Comparison of ENCODE assay signal across 29 mouse cellular contexts in the genomic region with DNA sequence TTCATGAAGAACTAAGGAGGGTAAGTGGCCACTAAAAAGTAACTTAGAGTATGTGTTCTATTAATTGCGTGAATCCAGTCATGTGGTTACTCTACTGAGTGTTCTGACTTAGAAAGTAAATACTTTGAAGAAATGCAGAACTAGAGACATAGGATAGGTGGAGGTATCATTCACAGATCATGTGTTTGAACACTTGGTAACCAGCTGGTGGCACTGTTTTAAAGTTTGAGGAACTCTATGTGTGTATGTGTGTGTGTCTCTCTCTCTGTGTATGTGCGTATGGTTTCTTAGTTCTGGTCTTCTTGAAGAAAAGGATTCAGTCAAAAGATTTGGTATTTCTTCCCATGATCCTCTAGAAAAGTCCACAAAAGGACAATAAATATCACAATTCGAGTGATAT. TPM values are rescaled to one million over a fixed set of nuclear protein-coding genes. Genes with fewer than 3 reads are reported as not detected.
DNase-seq lines count a peak whose midpoint lies in the region; ATAC-seq and TF ChIP-seq lines count a peak whose summit lies in the region.
"Had no signal": no experiment of that assay in that cellular context is flagged by ENCODE, and none has a peak within 500 bp of the region (broad histone marks: within the 10 kb centered on the region; RNA-seq: fewer than 3 reads in every experiment).

No protein-coding gene starts in this region.

- no peak for ATAC-seq in intestine, postnatal 0 days
- ATAC-seq in intestine, embryonic 15.5 days = no peak
- ATAC-seq in Patski = no peak
- peak; percentile 65; the same call in 1 of the 2 replicates for ATAC-seq in megakaryocyte-erythroid progenitor cell, adult 5-6 weeks (replicated peaks; ENCODE audit: low FRiP score, low TSS enrichment, poor library complexity, severe bottlenecking)
- ATAC-seq: forebrain, embryonic 16.5 days; hindbrain, embryonic 16.5 days had no signal

- no peak overlapping the region for H3K4me3 ChIP-seq in intestine, postnatal 0 days (ENCODE audit: low read depth, low read length)
- no peak overlapping the region for H3K4me3 ChIP-seq in intestine, embryonic 15.5 days (replicated peaks)
- H3K4me3 ChIP-seq: embryonic facial prominence, embryonic 10.5 days; gastrocnemius, adult 2 months; heart, adult 2 months; lung, embryonic 15.5 days; megakaryocyte, embryonic 14.5 days; neural tube, embryonic 13.5 days had no signal

- H3K9me3 ChIP-seq in intestine, postnatal 0 days (ENCODE audit: control insufficient read depth) = no peaks in the 10 kb centered on the region
- no peaks in the 10 kb centered on the region for H3K9me3 ChIP-seq in intestine, embryonic 15.5 days
- H3K9me3 ChIP-seq: embryonic facial prominence, embryonic 10.5 days; lung, embryonic 15.5 days; megakaryocyte, embryonic 14.5 days; neural tube, embryonic 13.5 days had no signal

- CTCF ChIA-PET in Patski (lab: Charles Lee) = interaction anchor here (1.8 kb wide), 1 partner anchor 8 kb away, joined by 5 read pairs; no protein-coding TSS in a partner anchor

- TF ChIP-seq CTCF in intestine, postnatal 0 days (IDR thresholded peaks at IDR 0.05; ENCODE audit: low read depth) = peak; percentile 25
- peak; percentile 30 for TF ChIP-seq CTCF in Patski (IDR thresholded peaks at IDR 0.05)

- POLR2A ChIA-PET in Patski (lab: Charles Lee) = interaction anchor here (0.5 kb wide), 1 partner anchor 15 kb away, joined by 3 read pairs; no protein-coding TSS in a partner anchor

- no peak overlapping the region for H3K4me2 ChIP-seq in intestine, postnatal 0 days (replicated peaks; ENCODE audit: low read depth)
- H3K4me2 ChIP-seq in intestine, embryonic 15.5 days (replicated peaks) = no peak overlapping the region
- H3K4me2 ChIP-seq: lung, embryonic 15.5 days; neural tube, embryonic 13.5 days had no signal

- peak; percentile 75 for DNase-seq in 416B (ENCODE audit: low read depth)
- no peak for DNase-seq in Patski (ENCODE audit: low read depth, low spot score)
- DNase-seq in cerebellum, adult 11-12 months = no peak
- no peak for DNase-seq in B cell, adult 2 months
- no peak for DNase-seq in frontal cortex, postnatal 10 days (ENCODE audit: low spot score in 2 of 2)
- DNase-seq: adrenal gland, postnatal 10 days; cerebellum, adult 11 months; cerebellum, postnatal 25 days; gastrocnemius, adult 2 months; heart, adult 2 months; kidney, adult 2 months; kidney, postnatal 4 days; liver; right cerebral cortex, postnatal 25 days had no signal

- no peak overlapping the region for H3K27ac ChIP-seq in intestine, postnatal 0 days (ENCODE audit: low read depth, low read length)
- H3K27ac ChIP-seq in intestine, embryonic 15.5 days = no peak overlapping the region
- H3K27ac ChIP-seq: embryonic facial prominence, embryonic 10.5 days; gastrocnemius, adult 2 months; heart, adult 2 months; lung, embryonic 15.5 days; neural tube, embryonic 13.5 days had no signal

- no peaks in the 10 kb centered on the region for H3K4me1 ChIP-seq in intestine, postnatal 0 days (replicated peaks; ENCODE audit: control insufficient read depth, insufficient read depth, low read length)
- no peaks in the 10 kb centered on the region for H3K4me1 ChIP-seq in intestine, embryonic 15.5 days (replicated peaks)
- H3K4me1 ChIP-seq: lung, embryonic 15.5 days; neural tube, embryonic 13.5 days had no signal

- H3K36me3 ChIP-seq in intestine, postnatal 0 days (ENCODE audit: control insufficient read depth, insufficient read depth) = no peaks in the 10 kb centered on the region
- H3K36me3 ChIP-seq in intestine, embryonic 15.5 days = no peaks in the 10 kb centered on the region

- in situ Hi-C loops in Patski (cut with MboI; ENCODE audit: low pct_unique_long_range_greater_than_20kb) = no loop called here

- H3K9ac ChIP-seq in intestine, postnatal 0 days (ENCODE audit: low read depth, low read length) = no peak overlapping the region
- no peak overlapping the region for H3K9ac ChIP-seq in intestine, embryonic 15.5 days
- H3K9ac ChIP-seq: lung, embryonic 15.5 days; neural tube, embryonic 13.5 days had no signal

- WGBS in intestine, postnatal 0 days = 87% methylated on average over 3 of the region's 3 CpGs
- 83% methylated on average over 3 of the region's 3 CpGs for WGBS in intestine, embryonic 15.5 days

- no peaks in the 10 kb centered on the region for H3K27me3 ChIP-seq in intestine, postnatal 0 days (replicated peaks; ENCODE audit: control insufficient read depth, insufficient read depth, low read length)
- no peaks in the 10 kb centered on the region for H3K27me3 ChIP-seq in intestine, embryonic 15.5 days (replicated peaks)
- no peaks in the 10 kb centered on the region for H3K27me3 ChIP-seq in Patski
- H3K27me3 ChIP-seq: lung, embryonic 15.5 days; neural tube, embryonic 13.5 days had no signal

RNA-seq across cellular contexts. Expression of a gene that starts 5.1 kb away (rescaled TPM):
- 0.65 and 0.66 TPM in 2 replicates for polyA plus RNA-seq in intestine, postnatal 0 days (2015; fragmentation: Nextera tagmentation; extraction: Ambion mirVana)
- polyA plus RNA-seq in intestine, embryonic 15.5 days (2015; fragmentation: Nextera tagmentation; extraction: Ambion mirVana) = 0.57 and 0.83 TPM in 2 replicates
- 0.27 TPM for polyA plus RNA-seq in Patski (2021)
- total RNA-seq in megakaryocyte-erythroid progenitor cell, adult 5-6 weeks (2014; fragmentation: Nextera tagmentation) = not detected in 2 replicates
- not detected in 2 replicates for total RNA-seq in megakaryocyte-erythroid progenitor cell, adult 5-6 weeks (2017)

RNA-seq across cellular contexts. Expression of a gene that starts 23.6 kb away (rescaled TPM):
- 0.26 and 0.37 TPM in 2 replicates for polyA plus RNA-seq in intestine, postnatal 0 days (2015; fragmentation: Nextera tagmentation; extraction: Ambion mirVana)
- 0.28 and 0.40 TPM in 2 replicates for polyA plus RNA-seq in intestine, embryonic 15.5 days (2015; fragmentation: Nextera tagmentation; extraction: Ambion mirVana)
- 0.22 TPM for polyA plus RNA-seq in Patski (2021)
- total RNA-seq in megakaryocyte-erythroid progenitor cell, adult 5-6 weeks (2014; fragmentation: Nextera tagmentation) = not detected in 2 replicates
- total RNA-seq in megakaryocyte-erythroid progenitor cell, adult 5-6 weeks (2017) = not detected in 2 replicates
- total RNA-seq: gastrocnemius, adult 2 months; heart, adult 2 months; layer of hippocampus, postnatal 25 days; left cerebral cortex, postnatal 36 days; midbrain, postnatal 0 days had no signal
- polyA plus RNA-seq: brain, embryonic 14.5 days; embryonic facial prominence, embryonic 10.5 days; forebrain, embryonic 16.5 days; kidney, adult 2 months had no signal

RNA-seq across cellular contexts. Expression of a gene that starts 27.5 kb away (rescaled TPM):
- 0.17 TPM in 1 of 2 replicates, not detected in the other for polyA plus RNA-seq in intestine, postnatal 0 days (2015; fragmentation: Nextera tagmentation; extraction: Ambion mirVana)
- 0.33 and 0.53 TPM in 2 replicates for polyA plus RNA-seq in intestine, embryonic 15.5 days (2015; fragmentation: Nextera tagmentation; extraction: Ambion mirVana)
- polyA plus RNA-seq in Patski (2021) = 0.45 TPM
- total RNA-seq in megakaryocyte-erythroid progenitor cell, adult 5-6 weeks (2014; fragmentation: Nextera tagmentation) = not detected in 2 replicates
- total RNA-seq in megakaryocyte-erythroid progenitor cell, adult 5-6 weeks (2017) = 0.56 and 1.4 TPM in 2 replicates
- total RNA-seq: gastrocnemius, adult 2 months; layer of hippocampus, postnatal 25 days; left cerebral cortex, postnatal 36 days; midbrain, postnatal 0 days had no signal
- polyA plus RNA-seq: embryonic facial prominence, embryonic 10.5 days; forebrain, embryonic 16.5 days had no signal

RNA-seq across cellular contexts. Expression of a gene that starts 27.5 kb away (rescaled TPM):
- not detected in 2 replicates for polyA plus RNA-seq in intestine, postnatal 0 days (2015; fragmentation: Nextera tagmentation; extraction: Ambion mirVana)
- not detected in 2 replicates for polyA plus RNA-seq in intestine, embryonic 15.5 days (2015; fragmentation: Nextera tagmentation; extraction: Ambion mirVana)
- not detected for polyA plus RNA-seq in Patski (2021)
- not detected in 2 replicates for total RNA-seq in megakaryocyte-erythroid progenitor cell, adult 5-6 weeks (2014; fragmentation: Nextera tagmentation)
- total RNA-seq in megakaryocyte-erythroid progenitor cell, adult 5-6 weeks (2017) = not detected in 2 replicates
- total RNA-seq: adrenal gland, postnatal 10 days; gastrocnemius, adult 2 months; heart, adult 2 months; layer of hippocampus, postnatal 25 days; left cerebral cortex, postnatal 36 days; midbrain, postnatal 0 days had no signal
- polyA plus RNA-seq: brain, embryonic 14.5 days; embryonic facial prominence, embryonic 10.5 days; forebrain, embryonic 16.5 days; heart, adult 2 months; heart, embryonic 16.5 days; hindbrain, embryonic 16.5 days; kidney, adult 2 months; lung, embryonic 15.5 days; midbrain, postnatal 0 days; neural tube, embryonic 13.5 days; urinary bladder, adult 2 months had no signal

RNA-seq across cellular contexts. Expression of a gene that starts 33.2 kb away (rescaled TPM):
- 4.3 and 5.0 TPM in 2 replicates for polyA plus RNA-seq in intestine, postnatal 0 days (2015; fragmentation: Nextera tagmentation; extraction: Ambion mirVana)
- polyA plus RNA-seq in intestine, embryonic 15.5 days (2015; fragmentation: Nextera tagmentation; extraction: Ambion mirVana) = 18.7 and 23.7 TPM in 2 replicates
- 34.8 TPM for polyA plus RNA-seq in Patski (2021)
- 2.9 and 4.6 TPM in 2 replicates for total RNA-seq in megakaryocyte-erythroid progenitor cell, adult 5-6 weeks (2014; fragmentation: Nextera tagmentation)
- 0.69 TPM in 1 of 2 replicates, not detected in the other for total RNA-seq in megakaryocyte-erythroid progenitor cell, adult 5-6 weeks (2017)
